Mouse (Mus musculus) urinary bladder, postnatal 14 days (tissue): ENCODE data around the gene Cst7.
"Not testable (repeated sequence)": the region's sequence is repeated elsewhere in the genome, so short reads cannot be mapped to it uniquely, and the experiment has no call there.

ENCODE experiments used
- DNase-seq: peaks from one replicate; pipeline ENCODE4 v3.0.0; 2021; ENCODE audit warnings: low spot score

Cst7 gene

DNA sequence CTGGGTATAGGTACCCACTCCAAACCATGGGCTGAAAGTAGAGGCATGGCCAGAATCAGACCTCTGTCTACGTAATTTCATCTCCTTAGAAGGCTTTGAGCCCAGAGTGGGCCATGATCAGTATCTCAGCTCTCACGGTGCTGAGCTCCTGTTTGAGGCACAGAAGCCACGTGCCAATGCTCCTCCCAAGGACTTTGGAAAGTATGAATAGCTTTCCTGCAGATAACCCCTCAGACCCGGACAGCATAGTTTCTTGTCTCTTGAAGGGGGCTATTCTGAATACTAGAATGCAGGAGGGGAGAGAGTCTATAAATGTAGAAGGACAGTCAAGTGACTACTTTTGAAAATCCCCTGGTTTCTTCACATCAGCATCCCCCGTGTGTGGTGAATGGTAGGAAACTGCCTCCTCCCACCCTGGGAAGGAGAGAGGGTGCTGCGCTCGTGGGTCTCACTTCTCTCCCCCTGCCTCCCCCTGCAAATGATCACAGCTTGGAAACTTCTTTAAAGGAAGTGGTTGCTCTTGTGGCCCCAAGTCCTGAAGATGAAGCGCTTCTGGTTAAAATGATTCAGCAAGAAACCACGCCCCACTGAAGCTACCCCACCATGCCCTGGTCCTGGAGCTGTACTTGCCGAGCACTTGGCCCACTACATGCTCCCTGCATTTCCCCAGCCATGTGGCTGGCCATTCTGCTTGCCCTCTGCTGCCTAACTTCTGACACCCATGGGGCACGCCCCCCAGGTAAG is at the start of gene Cst7:
Gene Cst7, plus strand, starts transcription at position 569 of the 744 bp plus-strand sequence.
- no peak for DNase-seq

DNA sequence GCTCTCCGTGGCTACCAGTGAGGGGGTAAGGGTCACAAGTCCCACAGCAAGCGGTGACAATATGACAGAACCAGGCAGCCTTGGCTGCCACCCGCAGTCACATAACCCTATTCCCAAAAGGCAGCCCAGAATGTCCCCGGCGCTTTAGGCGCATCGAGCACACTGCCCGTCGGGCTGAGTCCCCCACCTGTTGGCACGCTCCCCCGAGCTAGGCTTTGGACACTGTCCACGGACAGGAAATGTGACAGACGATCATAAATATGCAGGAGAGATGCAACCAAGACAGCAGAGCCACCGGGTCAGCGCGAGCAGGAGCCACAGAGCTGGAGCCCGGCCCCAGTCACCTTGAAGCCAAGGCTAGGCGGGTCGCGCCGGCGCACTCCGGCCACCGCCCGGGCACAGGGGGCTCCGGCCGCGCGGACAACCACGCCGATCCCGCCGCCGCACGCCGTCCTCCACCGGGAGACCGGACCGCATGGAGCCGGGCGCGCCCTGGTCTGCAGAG is 44.5 kb upstream of the Cst7 start:
- DNase-seq = no peak

DNA sequence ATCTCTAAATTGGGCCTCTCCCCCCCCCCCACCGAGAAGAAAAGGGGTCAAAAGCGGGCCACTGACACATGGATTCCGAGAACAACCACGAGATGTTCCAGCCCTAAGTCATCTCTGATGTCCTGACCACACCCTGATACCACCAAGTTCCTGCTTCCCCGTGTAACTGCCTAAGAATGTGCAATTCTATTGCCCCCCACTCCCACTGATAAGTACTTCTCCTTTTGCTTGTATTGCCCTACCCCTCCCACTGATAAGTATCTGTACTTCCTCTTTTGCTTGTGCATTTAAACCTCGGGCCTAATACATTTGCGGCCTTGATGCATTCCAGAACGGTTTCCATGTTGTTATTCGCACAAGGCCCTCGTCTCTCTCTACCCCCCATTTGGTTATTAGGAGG is 20.6 kb upstream of the Cst7 start:
- DNase-seq = not testable (repeated sequence)

DNA sequence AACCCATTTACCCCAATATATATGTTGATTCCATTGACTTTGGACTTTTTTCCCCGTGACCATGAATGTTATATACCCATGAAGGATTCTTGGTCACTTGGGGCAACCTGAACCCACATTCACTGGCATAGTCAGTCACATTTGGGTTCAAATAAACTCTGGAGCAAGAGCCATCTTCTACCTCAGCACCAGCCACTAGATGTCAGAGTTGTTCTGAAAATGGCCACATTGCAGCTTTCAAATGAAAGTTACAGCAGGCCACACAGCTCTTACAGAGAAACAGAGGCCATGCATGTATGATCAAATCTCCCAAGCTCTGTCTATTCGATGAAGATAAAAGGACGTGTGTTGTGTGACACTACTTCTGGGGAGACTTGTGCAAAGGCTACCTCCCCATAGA is 11.6 kb upstream of the Cst7 start:
- DNase-seq = no peak

DNA sequence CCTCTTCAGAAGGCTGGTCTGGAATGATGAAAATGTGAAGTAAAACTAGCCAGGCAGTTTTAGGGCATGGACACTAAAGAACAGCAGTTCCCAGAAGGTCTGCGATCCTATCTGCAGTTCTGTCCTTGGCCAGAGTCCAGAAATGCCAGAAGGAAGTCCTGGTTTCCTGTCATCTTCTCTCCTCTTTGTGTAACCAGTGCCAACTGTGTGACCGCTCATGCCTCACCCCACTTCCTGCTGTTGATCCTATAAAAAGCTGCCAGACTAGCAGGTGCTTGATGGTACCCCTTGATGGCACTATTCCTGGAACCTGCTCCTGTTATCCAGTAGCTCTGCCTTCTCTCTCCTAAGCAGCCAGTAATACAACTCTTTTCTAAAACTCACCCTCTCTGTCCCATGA is 3.2 kb upstream of the Cst7 start:
- no peak for DNase-seq

DNA sequence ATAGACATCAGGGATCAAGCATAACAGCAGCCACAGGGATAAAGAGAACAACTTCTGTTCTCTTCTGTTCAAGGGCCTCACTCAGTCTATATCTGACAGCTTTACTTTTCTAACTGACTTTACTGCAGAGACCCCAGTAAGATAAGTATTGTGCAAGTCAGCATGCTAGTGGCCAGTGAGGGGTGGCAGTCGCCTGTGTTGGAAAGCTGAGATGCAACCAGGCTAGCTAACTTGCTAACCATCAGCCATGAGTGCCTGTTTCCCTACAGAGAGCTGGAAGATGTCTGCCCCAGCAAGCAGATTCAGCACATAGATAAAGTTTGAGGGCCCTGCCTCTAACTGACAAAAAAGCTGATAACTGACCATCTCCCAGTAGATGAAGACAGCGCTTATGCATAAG is 546 bp downstream of the Cst7 start:
- DNase-seq = no peak

DNA sequence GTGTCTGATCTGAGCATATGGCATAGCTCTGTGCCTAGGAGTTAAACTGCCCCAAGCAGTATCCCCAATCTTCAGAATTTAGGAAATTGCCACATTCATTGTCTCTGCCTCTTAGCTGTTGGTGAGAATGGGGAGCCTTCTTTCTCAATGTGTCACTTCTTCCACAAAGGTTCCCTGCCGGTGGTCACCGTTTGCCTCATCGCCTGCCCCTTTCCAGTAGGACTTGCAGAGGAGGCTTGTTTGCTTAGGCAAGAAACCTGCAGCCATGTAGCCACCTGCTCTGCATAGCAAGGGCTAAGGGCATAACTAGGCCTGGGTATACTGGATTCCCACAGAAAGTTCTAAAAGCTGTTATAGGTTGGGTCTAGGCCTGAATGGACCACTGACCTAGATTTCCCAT is 2.2 kb downstream of the Cst7 start:
- no peak for DNase-seq

DNA sequence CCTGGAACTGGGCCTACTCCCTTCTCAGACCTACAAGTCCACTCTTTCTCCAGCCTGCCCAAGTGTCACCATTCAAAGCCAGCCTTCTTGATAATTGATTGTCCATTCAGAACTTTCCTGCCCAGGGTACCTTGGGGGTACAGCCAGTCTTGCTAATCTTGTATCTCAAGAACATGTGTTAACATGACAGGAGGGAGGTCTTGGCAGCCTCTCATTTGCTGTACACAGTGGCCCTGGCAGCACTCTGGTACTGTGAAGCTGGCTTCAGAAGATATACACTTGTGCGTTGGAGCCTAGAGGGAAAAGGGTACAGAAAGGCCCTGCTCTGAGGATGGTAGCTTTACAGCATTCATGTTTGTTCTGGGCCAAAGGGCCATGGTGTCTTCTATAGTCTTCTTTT is 6.0 kb downstream of the Cst7 start:
- DNase-seq = no peak

DNA sequence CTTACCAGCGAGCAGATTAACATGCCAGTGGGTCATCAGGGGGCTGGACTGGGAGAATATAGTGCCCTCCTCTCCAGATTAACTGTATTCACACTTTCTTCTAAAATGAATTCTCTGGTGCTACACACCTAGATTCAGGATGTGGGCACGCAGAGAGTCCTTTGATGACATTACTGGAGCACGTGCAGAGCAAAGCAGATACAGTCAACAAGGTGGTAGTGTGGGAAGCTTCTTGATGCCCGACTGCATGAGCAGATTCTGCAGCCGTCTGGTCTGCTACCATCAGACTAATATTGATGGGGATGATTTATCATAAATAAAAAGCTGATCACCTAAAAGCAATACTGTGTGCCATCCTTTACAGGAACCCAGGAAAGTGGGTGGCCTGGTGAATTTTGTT is 8.4 kb downstream of the Cst7 start:
- no peak for DNase-seq

DNA sequence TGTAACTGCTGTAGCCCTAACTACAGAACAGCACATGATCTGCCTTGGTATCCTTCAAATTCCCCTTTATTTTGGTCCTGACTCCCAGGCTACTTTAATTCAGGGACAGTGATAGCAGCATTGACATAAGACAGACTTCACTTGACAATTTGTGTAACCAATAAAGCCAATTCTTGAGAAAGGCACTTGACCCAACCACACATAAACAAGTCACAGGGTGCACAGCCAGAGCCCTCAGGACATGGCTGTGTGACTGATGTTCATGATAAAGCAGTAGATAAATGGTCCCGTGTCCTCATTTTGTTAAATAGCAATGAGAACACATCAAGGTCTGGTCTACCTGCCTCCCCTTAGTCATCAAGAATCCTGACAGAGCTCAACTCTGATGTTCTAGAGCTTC is 9.4 kb downstream of the Cst7 start:
- no peak for DNase-seq

DNA sequence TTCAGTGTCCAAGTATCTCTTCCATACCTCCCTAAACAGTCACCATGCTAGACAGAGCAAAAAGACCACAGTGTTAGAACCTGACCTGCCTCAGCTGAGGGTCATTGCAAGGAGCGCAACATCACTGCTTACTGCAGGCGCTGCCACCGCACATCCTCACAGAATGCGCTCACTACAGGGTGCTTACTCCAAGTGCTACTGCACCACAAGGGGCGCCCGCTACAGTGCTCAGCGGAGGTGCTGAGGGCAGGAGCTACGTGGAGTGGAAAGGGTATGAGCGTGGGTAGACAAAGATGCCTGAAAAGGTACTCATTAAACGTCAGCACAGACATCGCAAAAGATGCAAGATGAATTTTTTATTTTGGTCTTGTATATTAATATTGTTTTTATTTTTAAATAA is 18.9 kb downstream of the Cst7 start:
- DNase-seq = no peak

DNA sequence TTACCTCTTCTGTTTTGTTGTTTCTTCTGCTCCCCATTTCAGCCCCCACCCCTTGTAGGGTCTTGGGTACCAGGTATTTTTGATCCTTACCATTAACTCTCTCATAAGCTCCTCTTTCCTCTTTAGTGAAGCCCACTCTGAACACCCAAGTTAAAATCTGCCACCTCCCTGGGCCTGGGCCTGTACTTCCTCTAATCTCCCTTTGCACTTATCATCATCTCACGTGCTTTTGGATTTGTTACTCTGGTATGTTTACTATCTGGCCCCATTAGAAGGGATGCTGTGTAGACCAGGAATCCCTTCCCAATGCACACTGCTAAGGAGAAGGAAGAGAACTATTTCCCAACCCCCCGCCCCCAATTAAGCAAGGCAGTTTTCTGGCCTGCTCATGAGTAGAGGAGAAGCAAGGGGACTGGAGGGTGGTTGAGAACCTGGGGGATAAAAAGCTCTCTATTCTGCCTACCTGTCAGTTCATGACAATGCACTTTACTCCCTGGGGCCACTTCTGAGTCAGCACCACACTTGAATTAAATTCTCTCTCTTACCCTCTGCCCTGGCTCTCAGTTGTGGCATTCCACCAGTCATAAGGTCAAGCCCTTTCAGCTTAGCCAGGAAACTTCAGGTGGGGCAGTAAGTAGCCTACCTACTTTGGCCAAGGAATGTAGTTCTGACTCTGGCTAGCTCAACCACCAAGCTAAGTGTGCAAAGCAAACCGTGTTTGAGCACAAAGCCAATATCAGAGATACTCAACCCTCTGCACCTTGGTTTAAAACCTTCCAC is 25.4 kb downstream of the Cst7 start:
- DNase-seq = no peak

DNA sequence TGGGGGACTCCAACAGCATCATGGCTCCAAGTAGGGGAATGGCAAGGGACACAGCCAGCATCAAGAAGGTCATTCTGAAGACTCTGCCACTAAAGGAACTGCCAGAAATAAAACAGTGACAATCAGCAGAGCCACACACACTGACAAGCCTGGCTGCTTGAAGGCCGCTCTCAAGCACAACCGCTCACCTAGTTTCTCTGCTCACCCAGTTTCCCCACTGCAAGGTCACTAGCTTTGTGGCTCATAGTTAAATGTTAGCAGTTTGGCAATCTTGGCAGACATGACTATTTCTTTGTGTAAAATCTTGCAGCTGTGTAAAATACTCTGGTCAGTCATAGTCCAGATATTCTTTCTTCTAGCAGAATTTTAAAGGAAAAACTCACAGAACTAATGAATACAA is 30.0 kb downstream of the Cst7 start:
- no peak for DNase-seq

DNA sequence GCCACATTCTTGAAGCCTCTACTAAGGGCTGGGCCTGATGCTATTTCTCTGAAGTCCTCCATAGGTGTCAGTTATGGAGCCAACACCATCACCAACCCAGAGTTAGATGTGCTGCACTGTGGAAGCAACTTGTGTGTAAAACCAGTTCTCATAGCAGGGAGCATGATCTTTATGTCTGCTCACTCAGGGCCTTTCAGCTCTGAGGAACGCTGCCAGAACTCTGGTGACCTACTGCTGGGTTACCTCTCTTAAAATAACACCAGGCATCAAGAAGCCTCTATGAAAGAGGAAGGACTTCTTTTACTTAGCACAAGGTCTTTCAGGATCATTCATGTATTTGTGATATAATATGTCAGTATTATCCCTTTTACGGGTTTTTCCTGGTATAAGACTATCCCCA is 32.0 kb downstream of the Cst7 start:
- no peak for DNase-seq

DNA sequence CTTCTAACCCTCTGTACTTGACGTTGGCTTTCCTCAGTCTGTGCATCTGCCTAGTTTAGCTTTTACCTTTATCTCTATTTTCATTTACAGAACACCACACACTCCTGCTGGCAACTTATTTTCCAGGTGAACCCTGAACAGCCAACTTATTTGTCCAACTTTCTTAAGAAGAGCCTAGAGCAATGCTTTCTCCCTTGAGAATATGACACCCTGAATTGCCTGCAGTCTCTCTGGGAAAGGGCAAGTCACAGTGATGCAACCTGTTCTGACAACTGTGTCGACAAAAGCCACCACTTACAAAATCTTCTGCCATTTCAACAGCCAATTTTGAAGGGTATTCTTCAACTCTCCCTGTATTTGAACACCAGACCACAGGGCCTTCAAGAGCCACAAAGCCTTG is 34.6 kb downstream of the Cst7 start:
- DNase-seq = no peak

DNA sequence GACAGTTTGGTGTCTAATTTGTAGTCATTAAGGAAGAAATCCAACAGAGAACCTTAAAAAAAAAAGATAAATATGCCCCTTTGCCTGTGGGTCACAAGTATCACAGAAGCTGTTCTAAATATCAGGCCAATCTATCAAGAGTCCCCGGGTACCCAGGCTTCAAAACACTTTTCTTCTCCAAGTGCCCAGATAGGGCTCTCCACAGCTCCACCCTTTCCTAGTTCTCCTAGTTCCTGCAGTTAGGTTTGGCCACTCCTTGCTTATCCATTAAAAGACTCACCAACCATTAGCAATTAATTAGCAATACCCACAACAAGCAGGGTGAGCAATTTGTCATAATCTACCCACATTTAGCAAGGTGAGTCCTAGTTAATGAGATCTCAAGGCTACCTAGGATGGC is 36.9 kb downstream of the Cst7 start:
- no peak for DNase-seq

DNA sequence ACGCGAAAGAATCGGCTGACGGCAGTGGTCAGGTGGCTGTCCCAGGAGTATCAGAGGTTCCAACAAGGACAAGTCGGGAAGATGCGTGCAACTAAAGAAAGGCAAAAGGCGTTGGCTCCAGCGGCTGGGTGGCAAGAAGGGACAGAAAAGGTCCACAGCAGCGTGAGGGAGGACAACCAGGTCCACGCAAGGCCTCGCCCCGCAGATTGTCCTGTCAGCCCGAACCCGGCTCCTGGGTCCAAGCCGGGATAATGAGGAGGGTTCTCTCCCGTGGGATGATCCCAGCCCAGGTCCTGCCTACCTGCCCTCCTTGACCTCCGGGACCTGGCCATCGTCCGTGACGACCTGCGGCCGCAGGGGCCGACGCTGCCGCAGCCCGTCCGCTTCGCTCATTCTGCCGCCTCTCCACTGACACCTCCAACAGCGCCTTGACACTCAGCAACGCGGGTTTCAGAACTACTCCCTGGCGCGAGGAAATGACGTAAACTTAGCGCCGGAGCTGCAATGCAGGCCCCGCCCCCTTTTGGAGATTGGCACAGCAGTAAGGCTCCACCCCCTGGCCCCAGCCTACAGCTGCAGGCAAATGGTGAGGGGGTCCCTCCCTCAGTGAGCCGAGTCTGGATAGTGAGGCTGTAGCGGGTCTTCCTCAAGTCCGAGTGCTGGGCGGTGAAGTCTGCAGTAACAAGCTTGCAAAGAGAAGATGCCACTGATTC is 38.0 kb downstream of the Cst7 start, which contains the start of gene Apmap:
Gene Apmap, minus strand, starts transcription at position 481 of the 713 bp plus-strand sequence.
- peak; percentile 97 for DNase-seq

DNA sequence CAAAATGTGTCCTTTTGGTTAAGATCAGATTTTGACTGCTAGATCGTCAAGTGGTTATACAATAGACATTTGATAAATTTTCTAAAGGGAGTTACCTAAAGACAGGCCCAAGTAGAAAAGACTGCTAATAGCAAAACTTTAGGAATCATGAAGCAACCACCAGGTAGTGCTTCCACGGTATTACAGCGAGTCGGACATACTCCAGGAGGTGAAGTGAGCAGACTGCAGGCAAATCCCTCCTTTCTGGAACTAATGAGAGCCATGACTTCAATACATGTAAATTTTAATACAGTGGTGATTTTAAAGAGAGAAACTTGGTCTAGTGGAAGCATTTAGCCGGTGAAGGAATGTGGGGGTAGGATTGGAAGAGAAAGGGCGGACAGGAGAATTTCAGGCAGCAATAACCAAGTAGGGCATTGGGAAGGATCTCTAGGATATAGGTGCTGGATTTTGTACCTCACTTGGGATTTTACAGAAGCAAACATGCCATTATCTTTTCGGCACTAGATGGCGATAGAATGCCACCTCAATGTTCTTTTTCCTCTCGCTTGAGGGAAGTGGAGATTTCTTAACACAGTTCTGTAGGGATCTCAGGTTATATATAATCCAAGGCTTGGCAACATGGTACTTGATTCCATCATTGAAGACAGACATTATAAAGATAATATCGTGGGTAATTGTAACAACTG is 38.8 kb downstream of the Cst7 start:
- DNase-seq = peak; percentile 58

DNA sequence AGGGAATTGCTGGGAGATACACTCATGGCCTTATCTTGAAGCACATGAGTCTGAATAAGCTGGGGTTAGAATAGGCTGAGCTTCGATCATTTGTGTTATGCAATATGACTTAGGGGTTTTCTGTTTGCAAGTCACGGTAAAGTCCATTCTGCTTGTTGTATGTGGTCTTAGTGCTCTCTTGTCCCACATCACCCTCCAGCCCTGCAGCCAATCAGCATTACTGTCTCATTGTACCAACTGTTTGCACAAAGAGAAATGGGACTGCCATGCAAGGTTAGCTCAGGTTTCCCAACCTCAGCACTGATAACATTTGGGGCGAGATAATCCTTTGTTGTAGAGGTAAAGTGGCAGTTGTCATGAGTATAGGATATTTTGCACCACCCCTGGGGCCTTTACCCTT is 39.9 kb downstream of the Cst7 start:
- DNase-seq = no peak

DNA sequence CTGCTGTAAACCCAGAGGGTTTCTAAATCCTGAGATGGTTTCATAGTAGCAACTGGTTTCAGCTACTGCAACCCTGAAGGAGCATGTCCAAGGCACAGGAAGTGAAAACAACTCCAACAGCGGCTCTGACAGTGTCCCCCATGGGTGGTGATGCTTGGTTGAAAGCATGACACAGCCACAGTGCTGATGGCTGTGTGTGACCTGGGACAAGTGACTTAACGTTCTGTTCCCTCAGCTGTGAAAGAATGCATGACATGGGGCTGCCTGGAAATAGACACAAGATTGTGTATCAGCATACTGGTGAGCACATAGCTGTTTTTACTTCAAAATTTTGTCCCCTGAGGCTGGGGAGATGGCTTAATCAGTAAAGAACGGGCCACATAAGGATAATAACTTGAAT is 51.5 kb downstream of the Cst7 start:
- no peak for DNase-seq

DNA sequence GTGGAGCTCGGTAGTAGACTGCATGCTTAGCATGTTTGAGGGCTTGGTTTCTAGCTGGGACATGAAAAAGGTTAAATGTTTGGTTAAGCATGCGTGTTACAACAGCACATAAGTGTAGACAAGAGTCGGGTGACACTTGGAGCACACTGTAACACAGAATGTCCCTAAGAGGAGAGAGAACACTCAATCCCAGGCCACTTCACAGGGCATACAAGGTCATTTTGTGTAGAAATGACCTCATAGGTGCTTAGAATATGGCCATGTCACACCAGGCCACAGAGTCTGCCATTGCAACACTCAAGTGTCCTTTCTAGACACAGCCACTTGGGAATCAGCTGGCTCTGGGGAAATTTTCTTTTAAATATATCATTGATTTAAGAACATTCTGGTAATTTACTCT is 53.7 kb downstream of the Cst7 start:
- no peak for DNase-seq

DNA sequence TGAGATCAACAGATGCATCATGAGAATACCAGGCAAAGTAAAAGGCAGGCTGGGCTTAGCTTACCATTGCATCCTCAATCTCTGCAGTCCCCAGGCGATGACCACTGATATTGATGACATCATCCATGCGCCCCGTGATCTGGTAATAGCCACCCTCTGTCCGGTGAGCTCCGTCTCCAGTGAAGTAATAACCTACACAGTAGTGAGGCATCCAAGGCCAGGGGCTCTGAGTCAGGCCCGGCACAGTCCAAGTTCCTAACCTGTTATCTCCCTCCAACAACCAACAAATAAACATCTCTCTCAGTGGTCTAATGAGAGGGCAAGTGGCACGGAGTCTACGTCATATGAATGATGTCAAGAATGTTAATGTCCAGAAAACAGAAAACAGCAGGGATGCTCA is 54.7 kb downstream of the Cst7 start:
- DNase-seq = no peak
